Mouse (Mus musculus): ENCODE data around the gene Olfr1129.
"Not testable (repeated sequence)": the region's sequence is repeated elsewhere in the genome, so short reads cannot be mapped to it uniquely, and the experiment has no call there.

Olfr1129 gene

DNA sequence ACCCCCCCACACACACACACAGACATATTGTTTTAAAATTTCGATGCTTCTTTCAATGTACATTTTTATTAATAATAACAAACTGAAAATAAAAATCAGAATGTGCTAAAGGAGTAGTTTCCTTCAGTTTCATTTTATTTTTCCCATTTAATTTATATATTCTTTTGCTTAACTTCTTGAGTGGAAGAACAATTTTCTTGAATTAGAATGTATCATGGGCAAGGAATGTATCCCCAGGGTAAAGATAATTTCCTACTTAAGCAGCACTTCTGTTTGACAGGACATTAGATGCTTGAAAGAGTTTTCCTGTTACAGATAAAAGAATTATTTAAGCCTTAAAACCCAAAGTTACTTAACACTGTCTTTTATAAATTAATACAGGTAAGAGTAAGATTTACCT lies at the start of gene Olfr1129:
Gene Olfr1129, plus strand, starts transcription at position 301 of the 400 bp plus-strand sequence.
- not testable (repeated sequence) for DNase-seq

DNA sequence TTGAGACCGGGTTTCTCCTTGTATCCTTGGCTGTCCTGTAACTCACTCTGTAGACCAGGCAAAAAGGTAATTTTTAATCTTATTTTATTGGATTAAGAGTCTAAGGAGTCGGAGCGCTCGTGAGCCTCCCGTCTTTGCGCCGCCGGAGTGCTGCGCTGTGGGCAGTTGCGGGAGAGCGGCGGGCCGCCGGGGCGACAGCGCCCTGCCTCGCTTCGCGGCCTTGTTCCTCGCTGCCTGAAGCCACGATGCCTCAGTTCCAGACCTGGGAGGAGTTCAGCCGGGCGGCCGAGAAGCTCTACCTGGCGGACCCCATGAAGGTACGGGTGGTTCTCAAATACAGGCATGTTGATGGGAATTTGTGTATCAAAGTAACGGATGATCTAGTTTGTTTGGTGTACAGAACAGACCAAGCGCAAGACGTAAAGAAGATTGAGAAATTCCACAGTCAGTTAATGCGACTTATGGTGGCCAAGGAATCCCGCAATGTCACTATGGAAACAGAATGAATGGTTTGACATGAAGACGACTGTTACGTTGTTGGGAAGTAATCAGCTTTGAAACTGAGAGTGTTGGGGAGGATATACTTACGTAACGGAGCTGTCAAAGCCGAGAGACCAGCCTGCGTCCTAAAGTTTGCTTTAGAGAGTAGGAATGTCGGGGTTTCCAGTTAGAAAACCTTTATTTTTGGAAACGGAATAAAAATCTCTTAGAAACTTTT lies 47.6 kb upstream of the Olfr1129 start:
- DNase-seq: peak; percentile 2

DNA sequence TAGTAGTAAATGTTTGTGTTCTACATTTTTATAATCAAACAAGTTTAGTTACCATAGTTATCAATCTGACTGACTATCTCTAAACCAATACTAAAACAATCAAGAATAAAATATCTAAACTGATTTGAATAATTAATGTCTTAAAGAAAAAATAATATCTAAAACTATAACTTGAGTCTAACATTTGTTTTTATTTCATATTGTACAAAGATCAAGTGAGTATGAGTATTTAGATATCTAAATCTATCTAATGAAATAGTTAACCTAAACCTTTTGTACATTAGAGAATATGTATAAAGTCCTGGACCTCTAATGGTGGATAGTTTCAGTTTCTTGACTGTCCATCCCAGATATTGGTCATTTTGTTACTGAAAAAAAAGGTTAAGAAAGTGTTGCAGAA lies 42.2 kb upstream of the Olfr1129 start, which contains the start of gene Olfr153:
Gene Olfr153, plus strand, starts transcription at position 301 of the 400 bp plus-strand sequence.
- no peak for DNase-seq

DNA sequence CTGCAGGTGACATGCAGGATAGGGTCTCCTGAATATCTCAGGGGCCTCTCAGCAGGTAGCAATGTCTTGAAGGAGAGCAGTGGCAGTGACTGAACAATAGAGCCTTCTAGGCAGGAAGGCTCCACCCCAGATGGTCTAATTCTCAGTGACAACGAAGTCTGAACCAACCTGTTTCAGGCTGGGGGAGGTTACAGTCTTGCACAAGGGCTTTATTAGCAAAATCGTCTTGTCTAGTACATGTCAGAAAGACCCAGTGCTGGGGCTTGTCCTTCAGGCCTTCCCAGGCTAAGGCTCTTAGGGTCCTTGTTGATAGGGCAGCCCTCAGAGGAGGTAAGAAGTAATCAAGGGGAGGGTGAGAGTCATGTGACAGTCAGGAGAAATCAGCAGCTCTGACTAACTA lies 38.9 kb upstream of the Olfr1129 start:
- no peak for DNase-seq

DNA sequence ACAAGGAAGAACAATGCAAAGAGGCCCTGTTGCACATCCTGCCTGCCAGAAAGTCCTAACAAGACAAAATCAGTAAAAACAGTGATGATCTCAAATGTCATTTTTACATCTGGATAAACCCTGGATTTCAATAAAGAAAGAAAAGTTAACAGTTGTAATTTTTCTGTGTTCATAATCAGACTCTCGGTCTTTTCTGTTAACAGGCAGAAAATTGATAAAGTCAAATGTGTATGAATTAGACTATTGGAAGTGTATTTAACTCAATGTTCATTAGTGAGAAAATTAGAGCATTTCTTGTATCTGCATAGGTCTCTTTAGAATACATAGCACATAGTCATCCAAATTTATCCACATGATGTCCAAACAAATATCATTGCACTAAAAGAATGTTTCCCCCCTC lies 28.3 kb upstream of the Olfr1129 start, which contains the start of gene Olfr1128:
Gene Olfr1128, minus strand, starts transcription at position 101 of the 400 bp plus-strand sequence.
- no peak for DNase-seq

DNA sequence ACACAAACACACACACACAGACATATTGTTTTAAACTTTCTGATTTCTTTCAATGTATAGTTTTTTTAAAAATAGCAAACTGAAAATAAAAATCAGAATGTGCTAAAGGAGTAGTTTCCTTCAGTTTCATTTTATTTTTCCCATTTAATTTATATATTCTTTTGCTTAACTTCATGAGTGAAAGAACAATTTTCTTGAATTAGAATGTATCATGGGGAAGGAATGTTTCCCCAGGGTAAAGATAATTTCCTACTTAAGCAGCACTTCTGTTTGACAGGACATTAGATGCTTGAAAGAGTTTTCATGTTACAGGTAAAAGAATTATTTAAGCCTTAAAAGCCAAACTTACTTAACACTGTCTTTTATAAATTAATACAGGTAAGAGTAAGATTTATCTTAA lies 32.2 kb downstream of the Olfr1129 start, which contains the start of gene Olfr1130:
Gene Olfr1130, plus strand, starts transcription at position 301 of the 400 bp plus-strand sequence.
- not testable (repeated sequence) for DNase-seq

DNA sequence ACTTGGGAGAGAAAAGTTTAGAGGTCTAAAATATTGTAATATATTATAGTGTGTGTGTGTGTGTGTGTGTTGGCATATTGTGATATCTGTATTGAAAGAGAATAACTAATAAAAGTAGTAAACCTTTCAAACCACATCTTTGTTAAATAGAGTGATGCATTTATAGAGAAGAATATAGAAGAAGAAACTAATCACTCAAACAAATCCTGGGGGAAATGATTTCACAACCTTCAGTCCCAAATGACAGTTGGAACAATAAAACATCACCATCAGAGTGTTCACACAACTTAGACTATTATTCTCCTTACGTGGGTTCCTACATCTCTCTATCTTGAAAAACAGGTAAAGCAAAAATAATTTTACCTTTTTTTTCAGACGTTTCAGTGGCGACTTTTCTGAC lies 53.1 kb downstream of the Olfr1129 start, which contains the start of gene Olfr1131:
Gene Olfr1131, plus strand, starts transcription at position 301 of the 400 bp plus-strand sequence.
- DNase-seq: no peak

Data from kidney, postnatal 4 days (tissue).